Mouse (Mus musculus) stomach, embryonic 15.5 days (tissue): ENCODE measurements around the gene Sh2d1a. TPM values are rescaled to one million over a fixed set of nuclear protein-coding genes. Genes with fewer than 3 reads are reported as not detected.
A peak's percentile ranks its signal among the peaks of the same experiment; 100 is the strongest.

Experiments used
- ATAC-seq: fragments of 200-750 bp; cut with Nextera tagmentation; 2 replicates; pipeline ENCODE4 v1.8.0; 2017; ENCODE audit warnings: low read depth, moderate number of reproducible peaks, moderate TSS enrichment; ENCODE audit not compliant: insufficient read depth, low FRiP score
- H3K27ac ChIP-seq: fragments of 300-500 bp; sonication (generic); 2 replicates; pipeline ENCODE4 v1.5.1; 2015; ENCODE audit warnings: mild to moderate bottlenecking, inconsistent platforms
- H3K27me3 ChIP-seq: fragments of 300-500 bp; sonication (generic); replicated peaks from 2 replicates; pipeline ENCODE4 v1.6.1; 2015; ENCODE audit warnings: inconsistent platforms
- H3K36me3 ChIP-seq: fragments of 300-500 bp; sonication (generic); 2 replicates; pipeline ENCODE4 v1.6.1; 2015; ENCODE audit warnings: inconsistent platforms
- H3K4me1 ChIP-seq: fragments of 300-500 bp; sonication (generic); 2 replicates; pipeline ENCODE4 v1.6.1; 2015; ENCODE audit warnings: inconsistent platforms
- H3K4me2 ChIP-seq: fragments of 300-500 bp; sonication (generic); 2 replicates; pipeline ENCODE4 v1.6.1; 2015; ENCODE audit warnings: mild to moderate bottlenecking, inconsistent platforms
- H3K4me3 ChIP-seq: fragments of 300-500 bp; sonication (generic); replicated peaks from 2 replicates; pipeline ENCODE4 v1.5.1; 2015; ENCODE audit warnings: inconsistent platforms
- H3K9ac ChIP-seq: fragments of 300-500 bp; sonication (generic); 2 replicates; pipeline ENCODE4 v1.6.1; 2015; ENCODE audit warnings: inconsistent platforms
- H3K9me3 ChIP-seq: fragments of 300-500 bp; sonication (generic); 2 replicates; pipeline ENCODE4 v1.6.1; 2016; ENCODE audit warnings: inconsistent platforms
- WGBS: fragments of 180-500 bp; shearing (Covaris S2); methylation state at CpG from one replicate; pipeline ENCODE4 v1.1.7; 2015; 5-methylcytosine and 5-hydroxymethylcytosine counted together
- polyA plus RNA-seq: library from polyadenylated mRNA; unstranded; fragments of >200 nt; fragmentation: Nextera tagmentation; extraction: Ambion mirVana; gene quantifications from 2 replicates; pipeline ENCODE4 v1.2.1, GENCODE M21; 2015

The Sh2d1a gene
- 1.7 and 2.0 TPM in 2 replicates for polyA plus RNA-seq

DNA sequence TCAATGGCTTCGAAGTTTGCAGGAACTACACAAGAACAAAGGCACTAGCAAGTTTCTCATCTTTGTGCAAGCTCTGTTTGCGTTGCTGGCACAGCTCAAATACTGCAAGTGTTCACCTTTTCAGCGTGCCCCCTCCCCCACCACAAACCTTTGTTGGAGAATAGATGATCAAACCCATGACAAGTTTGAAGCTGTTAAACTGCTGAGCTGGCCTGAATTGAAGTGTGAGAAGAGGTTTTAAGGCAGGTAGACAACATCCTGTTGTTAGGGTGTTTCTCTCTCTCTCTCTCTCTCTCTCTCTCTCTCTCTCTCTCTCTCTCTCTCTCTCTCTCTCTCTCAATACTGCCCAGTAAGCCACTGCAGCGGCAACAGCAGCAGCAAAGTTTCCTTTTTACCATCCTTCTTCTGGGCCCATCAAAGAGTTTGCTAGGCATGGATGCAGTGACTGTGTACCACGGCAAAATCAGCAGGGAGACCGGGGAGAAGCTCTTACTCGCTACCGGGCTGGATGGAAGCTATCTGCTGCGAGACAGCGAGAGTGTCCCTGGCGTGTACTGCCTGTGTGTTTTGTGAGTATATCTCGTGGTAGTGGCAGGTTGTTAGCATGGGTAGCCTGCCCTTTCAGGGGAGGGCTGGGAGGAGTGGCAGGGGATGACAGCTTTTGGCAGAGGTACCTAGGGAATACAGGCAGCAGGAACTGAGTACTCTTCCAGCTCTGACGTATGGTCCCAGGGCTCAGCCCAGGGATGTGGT is at the start of gene Sh2d1a:
TSS of gene Sh2d1a (plus strand) at position 163 of the 753 bp plus-strand sequence.
- no peak for ATAC-seq
- no peak within 1 kb of the TSS for H3K4me3 ChIP-seq
- no peak within 1 kb of the TSS for H3K9ac ChIP-seq
- WGBS: 76% methylated on average over 13 of the region's 13 CpGs
- no peaks in the 10 kb centered on the region for H3K27me3 ChIP-seq
- no peaks in the 10 kb centered on the region for H3K36me3 ChIP-seq
- no peaks in the 10 kb centered on the region for H3K9me3 ChIP-seq
- no peak within 1 kb of the TSS for H3K4me2 ChIP-seq
- no peaks in the 10 kb centered on the region for H3K4me1 ChIP-seq
- no peak within 1 kb of the TSS for H3K27ac ChIP-seq

DNA sequence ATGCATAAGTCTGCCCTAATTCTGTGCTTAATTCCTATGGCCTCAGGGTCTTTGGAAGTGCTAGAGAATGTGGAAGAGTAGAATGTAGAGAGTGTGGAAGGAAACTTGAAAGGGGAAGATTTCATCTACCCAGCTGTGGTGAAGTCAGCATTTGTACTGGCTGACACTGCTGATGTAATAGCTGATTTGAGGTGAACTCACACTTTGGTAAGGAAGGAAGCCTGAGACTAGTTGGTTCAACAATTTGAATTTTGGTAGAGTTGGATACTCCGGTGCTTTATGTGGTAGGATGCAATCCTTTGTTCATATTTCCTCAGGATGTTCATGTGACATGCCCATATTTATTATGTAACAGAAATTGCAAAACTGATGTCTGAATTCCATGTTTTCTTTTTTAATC is 49.3 kb upstream of the Sh2d1a start:
- no peaks in the 10 kb centered on the region for H3K9me3 ChIP-seq
- WGBS: 96% methylated on average over 1 of the region's 1 CpGs
- H3K9ac ChIP-seq: no peak overlapping the region
- H3K4me3 ChIP-seq: no peak overlapping the region
- no peak overlapping the region for H3K4me2 ChIP-seq
- H3K27me3 ChIP-seq: no peaks in the 10 kb centered on the region
- H3K4me1 ChIP-seq: no peaks in the 10 kb centered on the region
- no peak overlapping the region for H3K27ac ChIP-seq
- no peak for ATAC-seq
- no peaks in the 10 kb centered on the region for H3K36me3 ChIP-seq

DNA sequence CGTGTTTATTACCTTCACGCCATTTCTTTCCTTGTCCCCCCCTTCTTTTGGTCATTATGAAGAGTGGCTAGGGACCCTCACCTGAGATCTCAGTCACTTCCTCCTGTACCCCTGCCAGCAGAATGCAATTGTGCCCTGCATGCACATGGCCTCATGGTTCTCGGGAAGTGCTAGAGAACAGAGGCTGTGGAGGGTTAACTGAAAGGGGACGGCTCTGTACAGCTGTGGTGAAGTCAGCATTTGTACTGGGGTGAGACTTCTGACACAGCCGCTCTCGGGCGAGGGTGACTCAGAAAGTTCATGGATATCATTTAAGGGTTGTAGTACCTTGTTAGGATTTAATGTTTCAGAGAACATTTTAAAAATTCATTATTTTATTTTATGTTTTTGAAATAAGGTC is 47.7 kb upstream of the Sh2d1a start:
- H3K4me1 ChIP-seq: no peaks in the 10 kb centered on the region
- H3K9me3 ChIP-seq: no peaks in the 10 kb centered on the region
- no peaks in the 10 kb centered on the region for H3K27me3 ChIP-seq
- H3K36me3 ChIP-seq: no peaks in the 10 kb centered on the region
- no peak overlapping the region for H3K9ac ChIP-seq
- WGBS: 69% methylated on average over 7 of the region's 7 CpGs
- no peak for ATAC-seq
- H3K27ac ChIP-seq: no peak overlapping the region
- no peak overlapping the region for H3K4me2 ChIP-seq
- no peak overlapping the region for H3K4me3 ChIP-seq

GRCm38 (mm10) chrX:42489446-42489845 is 12.8 kb upstream of the Sh2d1a start, which contains the start of gene Tex13c2:
Gene Tex13c2, plus strand, starts transcription at chrX:42489691.
- no peaks in the 10 kb centered on the region for H3K27me3 ChIP-seq
- H3K4me1 ChIP-seq: no peaks in the 10 kb centered on the region
- WGBS: 86% methylated on average over 16 of the region's 16 CpGs
- no peak within 1 kb of the TSS for H3K9ac ChIP-seq
- no peaks in the 10 kb centered on the region for H3K36me3 ChIP-seq
- H3K9me3 ChIP-seq: no peaks in the 10 kb centered on the region
- no peak within 1 kb of the TSS for H3K4me3 ChIP-seq
- no peak within 1 kb of the TSS for H3K4me2 ChIP-seq
- ATAC-seq: no peak
- no peak within 1 kb of the TSS for H3K27ac ChIP-seq

GRCm38 (mm10) chrX:42490336-42490735 is 11.9 kb upstream of the Sh2d1a start:
- no peak overlapping the region for H3K4me3 ChIP-seq
- no peaks in the 10 kb centered on the region for H3K4me1 ChIP-seq
- WGBS: 87% methylated on average over 8 of the region's 8 CpGs
- no peaks in the 10 kb centered on the region for H3K36me3 ChIP-seq
- ATAC-seq: no peak
- no peaks in the 10 kb centered on the region for H3K9me3 ChIP-seq
- no peak overlapping the region for H3K27ac ChIP-seq
- H3K4me2 ChIP-seq: no peak overlapping the region
- H3K27me3 ChIP-seq: no peaks in the 10 kb centered on the region
- H3K9ac ChIP-seq: no peak overlapping the region

DNA sequence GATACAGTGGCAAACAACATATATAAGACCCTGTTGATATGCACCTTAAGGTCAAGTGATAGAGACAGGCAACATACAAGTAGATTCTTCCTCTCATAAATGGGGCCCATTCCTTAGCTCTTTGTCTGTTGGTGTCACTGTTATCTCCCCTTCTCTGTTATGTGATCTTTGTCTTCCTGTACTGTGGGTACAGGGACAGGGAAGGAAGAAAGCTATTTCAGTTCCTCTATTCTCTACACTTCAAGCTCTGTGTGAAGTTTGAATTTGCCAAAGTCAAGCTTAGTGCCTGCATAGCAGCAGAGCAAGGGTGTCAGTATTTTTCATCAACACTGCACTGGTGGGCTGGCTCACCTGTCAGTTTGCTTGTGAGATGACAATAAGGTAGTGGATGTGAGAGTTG is 1.7 kb upstream of the Sh2d1a start:
- Histone ChIP-seq H3K9ac (no peak overlapping the region), H3K4me2 (no peak overlapping the region), H3K9me3 (no peaks in the 10 kb centered on the region), H3K36me3 (no peaks in the 10 kb centered on the region), H3K27ac (no peak overlapping the region), H3K4me3 (no peak overlapping the region), H3K27me3 (no peaks in the 10 kb centered on the region), H3K4me1 (no peaks in the 10 kb centered on the region)
- no peak for ATAC-seq

DNA sequence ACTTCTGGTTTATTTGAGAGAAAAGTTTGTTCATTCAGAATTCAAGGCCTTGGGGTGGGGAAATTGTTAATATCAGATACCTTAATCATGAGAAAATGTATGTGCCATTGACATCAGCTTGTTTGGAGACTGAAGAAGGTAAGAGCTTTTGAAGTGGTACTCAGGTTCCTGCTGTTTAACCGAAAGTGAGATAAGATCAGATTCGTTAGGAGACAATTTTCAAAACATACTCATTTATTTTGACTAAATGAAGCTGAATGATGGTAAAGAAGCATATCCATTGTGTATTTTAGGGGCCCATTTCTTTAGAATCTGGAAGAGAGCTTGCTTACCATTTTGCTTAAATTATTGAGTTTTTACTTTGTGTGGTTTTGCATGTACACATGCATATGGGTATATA is 8.9 kb downstream of the Sh2d1a start:
- Histone ChIP-seq H3K36me3 (no peaks in the 10 kb centered on the region), H3K9ac (no peak overlapping the region), H3K4me3 (no peak overlapping the region), H3K4me1 (no peaks in the 10 kb centered on the region), H3K4me2 (no peak overlapping the region), H3K9me3 (no peaks in the 10 kb centered on the region), H3K27me3 (no peaks in the 10 kb centered on the region), H3K27ac (no peak overlapping the region)
- no peak for ATAC-seq
- 79% methylated on average over 2 of the region's 2 CpGs for WGBS

DNA sequence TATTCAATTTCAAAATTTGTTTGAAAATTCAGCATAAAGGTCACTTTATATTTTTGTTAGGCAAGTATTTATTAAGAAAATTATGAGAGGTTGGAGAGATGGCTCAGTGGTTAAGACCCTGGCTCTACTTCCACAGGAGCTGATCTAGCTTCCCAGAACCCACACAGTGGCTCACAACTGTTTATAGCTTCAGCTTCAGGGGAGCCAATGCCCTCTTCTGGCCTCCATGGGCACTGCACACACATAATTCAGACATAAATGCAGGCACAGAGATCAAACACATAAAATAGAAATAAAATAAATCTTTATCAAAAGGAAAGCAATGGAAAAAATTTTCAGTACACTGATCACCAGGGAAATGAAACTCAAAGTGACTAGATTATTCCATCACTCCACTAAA is 10.3 kb downstream of the Sh2d1a start:
- Histone ChIP-seq H3K4me1 (no peaks in the 10 kb centered on the region), H3K36me3 (no peaks in the 10 kb centered on the region), H3K27ac (no peak overlapping the region), H3K9me3 (no peaks in the 10 kb centered on the region), H3K9ac (no peak overlapping the region), H3K27me3 (no peaks in the 10 kb centered on the region), H3K4me2 (no peak overlapping the region), H3K4me3 (no peak overlapping the region)
- no peak for ATAC-seq

GRCm38 (mm10) chrX:42522868-42523267 is 20.6 kb downstream of the Sh2d1a start:
- no peaks in the 10 kb centered on the region for H3K4me1 ChIP-seq
- no peaks in the 10 kb centered on the region for H3K9me3 ChIP-seq
- no peaks in the 10 kb centered on the region for H3K36me3 ChIP-seq
- ATAC-seq: no peak
- H3K4me2 ChIP-seq: no peak overlapping the region
- H3K9ac ChIP-seq: no peak overlapping the region
- no peak overlapping the region for H3K27ac ChIP-seq
- H3K27me3 ChIP-seq: no peaks in the 10 kb centered on the region
- H3K4me3 ChIP-seq: no peak overlapping the region
- 91% methylated on average over 2 of the region's 2 CpGs for WGBS

GRCm38 (mm10) chrX:42530703-42531102 is 28.4 kb downstream of the Sh2d1a start:
- Histone ChIP-seq H3K4me3 (no peak overlapping the region), H3K36me3 (no peaks in the 10 kb centered on the region), H3K9me3 (no peaks in the 10 kb centered on the region), H3K9ac (no peak overlapping the region), H3K4me2 (no peak overlapping the region), H3K4me1 (no peaks in the 10 kb centered on the region), H3K27ac (no peak overlapping the region), H3K27me3 (no peaks in the 10 kb centered on the region)
- 81% methylated on average over 4 of the region's 4 CpGs for WGBS
- ATAC-seq: no peak

DNA sequence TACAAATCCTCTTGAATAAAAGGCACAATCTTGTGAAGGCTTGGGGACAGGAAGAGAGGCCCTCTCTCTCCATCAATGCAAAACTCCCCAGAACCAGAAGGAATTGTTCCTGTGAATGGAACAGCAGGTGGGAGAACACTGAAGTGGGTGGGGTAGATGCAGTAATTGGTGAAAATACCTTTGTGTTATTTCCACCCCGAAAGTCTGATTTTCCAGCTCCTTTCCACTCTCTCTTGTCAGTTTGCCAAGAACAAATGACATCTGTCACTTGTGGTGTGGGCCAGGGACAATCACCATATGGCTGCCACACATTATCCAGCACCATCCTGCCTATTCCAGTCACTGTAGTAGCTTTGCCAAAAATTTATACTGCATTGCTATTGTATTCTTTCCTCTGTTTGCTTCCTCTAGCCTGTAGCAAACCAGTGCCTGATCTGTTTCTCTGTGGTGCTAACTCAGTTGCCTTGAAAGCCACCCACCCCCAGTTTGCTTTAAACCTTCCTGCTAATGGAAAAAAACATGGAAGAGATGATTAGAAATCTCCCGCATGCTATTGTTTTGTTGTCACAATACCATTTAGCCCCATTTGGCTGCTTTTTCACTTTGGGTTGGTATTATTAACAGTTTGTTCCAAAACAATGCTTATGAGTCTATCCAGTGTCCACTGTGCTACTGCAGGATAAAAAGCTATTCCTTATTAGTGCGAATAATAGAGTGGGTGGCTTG is 37.9 kb downstream of the Sh2d1a start:
- Histone ChIP-seq H3K36me3 (no peaks in the 10 kb centered on the region), H3K9me3 (no peaks in the 10 kb centered on the region), H3K9ac (no peak overlapping the region), H3K27me3 (no peaks in the 10 kb centered on the region), H3K4me3 (peak overlapping the region; percentile 11; the same call in 1 of the 2 replicates), H3K27ac (no peak overlapping the region), H3K4me1 (no peaks in the 10 kb centered on the region), H3K4me2 (peak overlapping the region; percentile 35)
- no peak for ATAC-seq
- WGBS: 33% methylated on average over 3 of the region's 3 CpGs

DNA sequence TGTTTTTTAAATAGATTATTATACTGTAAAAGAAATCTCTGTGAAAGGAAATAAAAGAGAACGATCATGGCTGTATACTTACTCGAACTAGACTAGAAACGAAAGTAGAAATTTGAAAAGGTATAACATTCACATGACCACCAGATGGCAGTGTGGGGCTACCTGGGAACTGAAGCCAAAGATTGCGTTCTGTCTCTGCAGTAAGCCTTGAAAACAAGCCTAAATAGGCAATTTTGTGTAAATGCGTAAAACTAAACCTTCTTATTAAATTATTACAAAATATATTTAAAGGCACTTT is 38.5 kb downstream of the Sh2d1a start:
- H3K4me3 ChIP-seq: peak overlapping the region; percentile 11; the same call in 1 of the 2 replicates
- H3K27me3 ChIP-seq: no peaks in the 10 kb centered on the region
- 31% methylated on average over 5 of the region's 5 CpGs for WGBS
- H3K9ac ChIP-seq: no peak overlapping the region
- H3K36me3 ChIP-seq: no peaks in the 10 kb centered on the region
- no peaks in the 10 kb centered on the region for H3K4me1 ChIP-seq
- no peak for ATAC-seq
- no peaks in the 10 kb centered on the region for H3K9me3 ChIP-seq
- no peak overlapping the region for H3K27ac ChIP-seq
- peak overlapping the region; percentile 35 for H3K4me2 ChIP-seq
